Mouse (Mus musculus): ENCODE data around the gene 4930432K21Rik.

4930432K21Rik gene

GRCm38 (mm10) chr8:84192555-84192954, 44.7 kb downstream of the 4930432K21Rik start:
- no peak for DNase-seq (ENCODE audit: low read depth, low spot score)

- no peak for DNase-seq (ENCODE audit: low read depth, low spot score)
Observed at GRCm38 (mm10) chr8:84193161-84193560, 45.3 kb downstream of the 4930432K21Rik start.

- no peak for DNase-seq (ENCODE audit: low read depth, low spot score)
Observed at GRCm38 (mm10) chr8:84193566-84193965, 45.7 kb downstream of the 4930432K21Rik start.

- no peak for DNase-seq (ENCODE audit: low read depth, low spot score)
Observed at GRCm38 (mm10) chr8:84194224-84194743, 46.5 kb downstream of the 4930432K21Rik start.

- DNase-seq (ENCODE audit: low read depth, low spot score), result peak; percentile 76
Observed at GRCm38 (mm10) chr8:84197141-84197921, 49.5 kb downstream of the 4930432K21Rik start.

GRCm38 (mm10) chr8:84197922-84198774, 50.3 kb downstream of the 4930432K21Rik start:
- no peak for DNase-seq (ENCODE audit: low read depth, low spot score)

- no peak for DNase-seq (ENCODE audit: low read depth, low spot score)
Observed at GRCm38 (mm10) chr8:84198871-84199270, 51.0 kb downstream of the 4930432K21Rik start.

- no peak for DNase-seq (ENCODE audit: low read depth, low spot score)
Observed at GRCm38 (mm10) chr8:84199348-84200125, 51.7 kb downstream of the 4930432K21Rik start.

GRCm38 (mm10) chr8:84200126-84200555, 52.3 kb downstream of the 4930432K21Rik start:
- DNase-seq (ENCODE audit: low read depth, low spot score), result no peak

- DNase-seq (ENCODE audit: low read depth, low spot score), result no peak
Observed at GRCm38 (mm10) chr8:84200652-84201544, 53.1 kb downstream of the 4930432K21Rik start.

GRCm38 (mm10) chr8:84201545-84202245, 53.9 kb downstream of the 4930432K21Rik start:
- no peak for DNase-seq (ENCODE audit: low read depth, low spot score)

GRCm38 (mm10) chr8:84202466-84202865, 54.6 kb downstream of the 4930432K21Rik start:
- no peak for DNase-seq (ENCODE audit: low read depth, low spot score)

GRCm38 (mm10) chr8:84202938-84203917, 55.4 kb downstream of the 4930432K21Rik start:
- DNase-seq (ENCODE audit: low read depth, low spot score), result no peak

GRCm38 (mm10) chr8:84203975-84204772, 56.3 kb downstream of the 4930432K21Rik start:
- no peak for DNase-seq (ENCODE audit: low read depth, low spot score)

GRCm38 (mm10) chr8:84205073-84205472, 57.2 kb downstream of the 4930432K21Rik start:
- DNase-seq (ENCODE audit: low read depth, low spot score), result no peak

GRCm38 (mm10) chr8:84206666-84207065, 58.8 kb downstream of the 4930432K21Rik start:
- no peak for DNase-seq (ENCODE audit: low read depth, low spot score)

GRCm38 (mm10) chr8:84207811-84208210, 60.0 kb downstream of the 4930432K21Rik start:
- DNase-seq (ENCODE audit: low read depth, low spot score), result no peak

All from brain, embryonic 18.5 days (tissue).